Mouse (Mus musculus) olfactory bulb, adult 2 months (tissue): ENCODE measurements around the gene Nisch.

Experiments used
- CTCF ChIP-seq: fragments of 200-500 bp; IDR thresholded peaks from 2 replicates; pipeline ENCODE4 v1.5.1; 2012; ENCODE audit warnings: low read depth, mild to moderate bottlenecking, low read length, moderate library complexity; ENCODE audit not compliant: insufficient read depth
- POLR2A ChIP-seq: fragments of 200-500 bp; IDR thresholded peaks from 2 replicates; pipeline ENCODE4 v1.6.1; 2012; ENCODE audit warnings: mild to moderate bottlenecking, low read depth, low read length, moderate library complexity; ENCODE audit not compliant: insufficient read depth

DNA sequence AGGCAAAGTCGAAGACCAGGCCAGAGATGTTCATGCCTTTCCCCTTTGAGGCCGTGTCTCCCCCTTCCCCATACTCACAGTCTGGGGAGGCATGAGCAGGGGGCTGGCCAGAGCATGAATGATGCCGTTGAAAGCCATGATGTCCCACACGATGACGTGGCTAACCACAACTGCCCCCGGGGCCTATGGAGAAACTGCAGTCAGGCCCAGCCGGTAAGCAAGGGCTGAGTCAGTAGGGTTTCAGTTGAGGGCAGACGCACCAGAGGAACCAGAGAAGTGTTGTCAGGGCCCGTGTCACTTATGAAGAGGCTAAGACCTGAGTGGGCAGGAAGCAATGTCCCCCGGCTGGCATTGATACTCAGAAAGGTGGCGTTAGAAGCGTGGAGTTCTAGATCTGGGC, 77.1 kb downstream of the Nisch start:
- TF ChIP-seq POLR2A (no peak), CTCF (no peak)
